Mouse (Mus musculus) skeletal muscle tissue, adult 2 months (tissue): ENCODE data around the gene Wars.

Experiments
- DNase-seq: peaks from one replicate; pipeline ENCODE4 v3.0.0-alpha.2; 2012; ENCODE audit warnings: low read depth, low spot score

The Wars gene

DNA sequence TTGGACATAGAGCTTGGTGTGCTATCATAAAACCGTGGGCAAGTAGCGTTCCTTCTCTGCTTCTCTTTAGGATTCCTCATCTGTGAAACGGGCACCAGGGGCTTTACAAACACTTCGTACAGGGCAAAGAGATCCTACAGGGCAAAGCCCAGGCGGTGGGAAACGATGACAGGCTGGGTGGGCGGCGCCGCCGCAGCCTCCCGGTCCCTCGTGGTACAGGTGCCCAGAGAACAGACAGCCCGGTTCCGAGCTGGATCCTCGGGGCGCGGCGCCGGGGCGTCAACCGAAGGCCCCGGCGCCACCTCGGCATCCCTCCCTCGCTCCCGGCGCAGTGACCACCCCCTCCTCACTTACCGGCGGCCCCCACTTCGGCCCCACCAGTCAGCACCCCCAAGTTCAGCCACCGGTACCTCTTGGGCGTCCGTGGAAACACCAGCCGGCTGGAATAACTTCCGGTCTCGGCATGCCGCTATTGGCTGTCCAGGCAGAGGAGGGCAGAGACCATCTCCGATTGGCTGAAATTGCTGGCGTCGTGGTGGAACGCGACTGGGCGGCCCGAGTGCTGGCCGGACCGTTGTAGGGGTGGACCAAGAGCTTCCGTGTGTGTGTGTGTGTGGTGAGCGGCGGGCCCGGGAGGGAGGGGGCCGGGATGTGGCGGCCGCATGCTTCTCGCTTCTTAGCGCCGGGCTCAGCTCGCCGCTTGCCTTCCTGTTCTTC, at the start of gene Wars:
Gene Wars, minus strand, starts transcription at position 460 of the 717 bp plus-strand sequence.
- DNase-seq, result peak; percentile 95

DNA sequence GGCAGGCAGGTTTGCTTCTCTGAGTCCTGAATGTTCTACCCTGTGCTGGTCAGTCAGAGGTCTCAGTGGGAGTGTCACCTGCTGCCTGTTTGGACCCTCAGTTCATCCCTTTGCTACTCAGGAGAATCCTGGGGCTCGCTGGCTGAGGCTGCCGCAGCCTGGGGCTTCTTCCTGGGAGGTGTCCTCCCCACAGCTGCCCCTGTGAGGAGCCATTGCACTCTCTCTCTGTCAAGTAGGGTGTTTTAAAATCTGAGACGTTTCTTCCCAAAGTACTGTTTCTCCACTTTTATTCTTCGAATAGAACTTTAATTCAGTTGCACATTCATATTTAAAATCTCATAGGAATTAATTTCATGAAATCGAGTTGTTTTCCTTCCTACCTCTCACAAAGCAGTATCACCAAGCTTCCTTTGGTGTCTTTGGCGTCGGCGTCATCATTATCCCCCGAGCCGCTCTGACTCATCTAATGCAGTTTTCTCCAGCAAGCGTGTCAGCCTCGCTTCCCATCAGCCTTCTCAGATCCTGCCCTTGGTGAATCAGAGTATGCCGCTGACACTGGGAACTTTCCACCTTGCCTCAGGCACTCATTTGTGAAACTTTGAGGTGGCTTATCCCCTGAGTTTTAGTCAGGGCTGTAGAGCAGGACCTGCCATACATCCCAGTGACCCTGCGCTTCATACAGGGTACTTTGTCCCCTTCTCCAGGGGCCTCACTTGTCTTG, 48.4 kb upstream of the Wars start:
- DNase-seq, result no peak

DNA sequence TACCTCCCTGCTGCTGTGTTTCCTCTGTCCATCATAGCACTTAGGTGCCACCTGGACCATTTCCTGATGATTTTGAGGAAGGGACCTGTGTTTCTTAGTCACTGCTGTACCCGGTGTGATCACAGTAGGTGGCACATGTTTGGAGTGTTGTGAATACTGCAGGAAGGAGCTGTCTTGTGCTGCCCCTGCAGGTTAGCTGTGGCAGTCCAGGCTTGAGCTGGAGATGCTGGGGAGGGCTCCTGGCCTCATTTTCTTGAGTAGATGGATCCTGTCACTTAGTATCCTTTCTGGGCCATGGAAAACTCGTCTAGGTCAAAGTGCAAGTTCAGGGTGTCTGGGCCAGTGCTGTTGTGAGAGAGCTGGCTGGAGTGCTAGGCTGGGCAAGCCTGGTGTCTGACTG, 47.3 kb upstream of the Wars start:
- DNase-seq, result no peak

DNA sequence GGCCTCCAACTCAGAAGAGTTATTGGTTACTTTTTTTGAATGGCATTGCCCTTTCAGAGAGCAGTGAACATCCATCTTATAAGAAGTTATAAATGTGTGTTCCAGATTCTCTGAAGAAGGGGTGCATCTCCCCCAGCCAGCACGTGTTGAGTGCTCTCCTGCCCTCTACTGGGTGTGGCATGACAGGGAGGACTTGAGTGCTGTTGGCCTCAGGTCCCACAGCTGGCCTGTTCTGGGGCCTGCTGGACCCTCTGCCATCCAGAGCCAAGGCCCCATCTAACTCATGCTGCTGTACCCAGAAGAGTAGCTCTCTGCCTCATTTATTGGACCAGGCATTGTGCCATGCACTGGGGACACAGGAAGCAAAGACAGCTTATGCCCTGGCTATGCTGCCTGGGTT, 46.3 kb upstream of the Wars start:
- no peak for DNase-seq

DNA sequence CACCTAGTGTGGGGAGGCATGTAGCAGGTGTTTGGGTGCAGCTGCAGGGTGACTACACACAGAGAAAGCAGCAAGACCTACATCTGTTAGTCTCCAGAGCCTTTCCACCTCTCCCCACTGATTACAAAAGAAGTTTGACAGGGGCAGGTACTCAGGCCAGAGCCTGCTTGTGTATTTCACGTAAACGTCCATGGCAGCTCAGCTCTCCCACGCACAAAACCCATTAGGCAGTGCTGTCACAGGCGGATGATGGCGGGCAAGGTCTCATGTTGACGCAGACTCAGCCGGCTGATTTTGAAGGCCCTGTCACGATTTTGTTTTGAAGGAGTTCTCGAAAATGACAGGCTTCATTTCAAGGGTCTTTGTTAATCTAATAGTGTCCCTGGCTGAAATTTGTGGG, 45.3 kb upstream of the Wars start:
- no peak for DNase-seq

DNA sequence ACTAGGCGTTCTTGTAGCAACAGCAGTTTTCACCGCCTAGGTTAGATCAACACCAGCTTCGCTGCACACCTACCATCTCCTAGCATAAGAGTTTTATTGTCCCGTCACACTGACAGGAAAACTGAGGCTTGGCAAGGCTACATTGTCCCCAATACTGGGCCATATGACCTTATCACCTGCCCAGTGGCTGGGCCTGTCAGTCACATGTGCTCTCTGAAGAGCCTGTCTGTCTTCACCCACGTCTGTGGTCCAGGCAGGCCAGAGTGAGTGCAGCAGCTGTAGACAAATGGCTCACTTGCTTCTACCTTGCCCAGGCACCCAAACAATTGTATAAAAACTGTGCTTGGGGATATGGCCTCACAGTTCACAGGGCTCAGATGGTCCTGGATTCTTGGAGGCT, 44.9 kb upstream of the Wars start:
- no peak for DNase-seq

DNA sequence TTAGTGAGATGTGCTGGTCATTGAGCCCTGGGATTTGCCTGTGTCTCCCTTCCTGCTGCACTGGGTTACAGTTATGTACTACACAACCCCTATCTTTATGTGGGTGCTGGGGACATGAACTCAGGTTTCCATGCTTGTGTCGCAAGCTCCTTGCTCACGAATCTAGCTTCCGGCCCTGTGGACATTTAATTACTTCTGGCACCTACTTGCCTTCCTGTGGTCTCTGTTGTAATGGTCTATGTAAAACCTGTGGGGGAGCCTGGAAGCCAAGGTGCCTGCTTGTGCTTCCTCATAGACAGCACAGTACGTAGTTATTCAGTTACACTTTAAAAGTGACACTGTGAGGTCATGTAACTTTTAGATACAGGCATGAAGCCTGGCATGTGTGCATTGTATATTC, 43.5 kb upstream of the Wars start:
- no peak for DNase-seq

DNA sequence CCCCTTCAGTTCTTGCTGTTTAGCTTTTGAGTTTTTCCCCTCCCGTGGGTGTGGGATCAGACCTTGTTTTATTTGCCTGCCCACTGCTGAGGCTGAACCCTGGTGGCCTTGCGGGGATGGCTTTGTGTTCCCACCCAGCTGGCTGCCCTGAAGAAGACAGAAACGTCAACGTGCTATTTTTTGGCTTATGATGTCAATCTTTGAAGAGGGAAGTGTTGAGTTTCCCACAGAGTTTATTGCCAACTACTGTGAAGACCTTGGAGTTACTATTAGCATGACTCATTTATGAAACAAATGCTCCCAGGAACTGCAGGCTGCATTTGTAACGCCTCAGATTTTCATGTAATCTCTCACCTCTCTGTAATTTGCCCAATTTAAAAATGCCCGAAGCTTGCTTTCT, 42.9 kb upstream of the Wars start:
- DNase-seq, result peak; percentile 69

DNA sequence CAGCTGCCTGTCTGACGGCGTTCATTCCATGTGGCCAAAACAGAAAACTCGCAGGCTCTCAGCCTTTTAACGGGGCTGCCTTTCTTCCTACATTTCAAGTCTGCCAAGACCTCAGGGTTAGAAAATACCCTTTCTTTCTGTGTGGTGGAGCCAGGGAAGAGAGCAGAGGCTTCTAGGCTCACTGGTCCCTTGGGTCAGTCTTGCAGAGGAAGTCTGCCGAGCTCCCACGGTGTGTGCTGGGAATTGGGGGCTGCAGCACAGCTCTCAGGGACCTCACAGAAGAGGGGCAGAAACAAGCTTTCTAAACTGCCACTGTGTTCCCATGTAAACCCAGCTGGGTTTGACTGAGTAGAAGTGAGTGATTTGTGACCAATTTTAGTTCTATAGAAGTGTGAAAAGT, 40.3 kb upstream of the Wars start:
- no peak for DNase-seq

DNA sequence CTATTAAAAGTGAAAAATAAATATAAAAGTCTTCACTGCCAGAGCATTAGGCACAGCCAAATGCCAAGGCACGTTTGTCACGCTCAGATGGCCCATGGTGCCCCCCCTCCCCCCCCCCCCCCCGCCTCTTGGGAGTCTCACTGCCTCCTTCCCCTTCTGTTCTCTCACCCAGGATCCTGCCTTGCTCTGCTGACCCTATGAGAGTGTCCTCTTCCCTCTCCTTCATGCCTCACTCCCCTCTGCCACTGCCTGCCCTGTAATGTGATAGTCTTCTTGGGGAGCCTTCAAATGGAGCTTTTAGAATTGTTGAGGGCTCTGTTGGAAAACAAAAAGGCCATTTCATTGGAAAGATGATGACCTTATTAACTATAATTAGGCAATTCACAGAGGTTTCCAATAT, 38.1 kb upstream of the Wars start:
- no peak for DNase-seq

DNA sequence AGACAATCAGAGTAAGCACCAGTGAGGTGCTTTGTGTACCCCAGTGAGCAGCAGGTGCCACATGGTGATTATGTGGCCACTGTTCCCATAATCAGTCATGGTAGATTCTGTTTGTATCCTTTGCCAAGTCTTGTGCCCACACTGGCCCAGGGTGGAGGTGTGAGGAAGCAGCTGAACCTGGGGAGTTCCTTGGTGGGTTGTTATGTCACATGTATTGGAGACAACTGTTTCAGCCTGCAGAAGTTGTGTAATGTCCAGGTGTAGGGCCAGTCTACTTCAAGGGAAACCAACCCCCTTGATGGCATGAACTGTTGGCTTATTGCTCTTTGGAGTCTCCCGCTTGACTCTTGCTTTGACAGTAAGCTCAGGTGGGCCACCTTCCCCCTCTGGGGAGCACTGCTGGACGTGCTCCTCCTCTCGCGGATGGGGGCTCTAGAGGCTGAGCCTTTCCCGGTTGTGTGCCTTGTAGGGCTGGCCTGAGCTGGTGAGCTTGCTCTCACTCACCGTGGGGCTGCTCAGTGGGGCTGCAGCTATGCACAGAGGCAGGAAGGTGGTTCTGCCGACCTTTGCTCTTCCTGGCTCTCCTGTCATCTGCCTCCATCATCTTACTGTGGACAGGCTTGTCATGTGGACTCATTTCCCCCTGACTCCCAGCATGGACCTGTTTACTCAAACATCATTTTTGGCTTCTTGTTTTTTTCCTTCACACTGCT, 37.5 kb upstream of the Wars start:
- no peak for DNase-seq

DNA sequence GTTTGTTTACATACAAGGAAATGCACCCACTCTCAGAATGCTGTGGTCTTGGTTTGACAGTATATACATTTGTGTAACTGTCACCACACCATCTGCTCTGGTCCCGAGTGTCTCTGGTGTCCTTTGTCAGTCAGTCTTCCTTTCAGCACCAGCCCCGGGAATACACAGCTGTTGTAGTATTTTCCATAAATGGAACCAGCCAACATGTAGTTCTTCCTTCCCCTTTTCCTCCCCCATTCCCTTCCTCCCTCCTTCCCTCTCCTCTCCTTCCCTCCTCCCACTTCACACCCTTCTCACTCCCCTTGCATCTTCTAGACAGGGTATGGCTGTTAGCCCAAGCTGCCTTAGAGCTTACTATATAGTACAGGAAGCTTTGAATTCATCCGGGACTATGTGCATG, 35.5 kb upstream of the Wars start:
- DNase-seq, result no peak

DNA sequence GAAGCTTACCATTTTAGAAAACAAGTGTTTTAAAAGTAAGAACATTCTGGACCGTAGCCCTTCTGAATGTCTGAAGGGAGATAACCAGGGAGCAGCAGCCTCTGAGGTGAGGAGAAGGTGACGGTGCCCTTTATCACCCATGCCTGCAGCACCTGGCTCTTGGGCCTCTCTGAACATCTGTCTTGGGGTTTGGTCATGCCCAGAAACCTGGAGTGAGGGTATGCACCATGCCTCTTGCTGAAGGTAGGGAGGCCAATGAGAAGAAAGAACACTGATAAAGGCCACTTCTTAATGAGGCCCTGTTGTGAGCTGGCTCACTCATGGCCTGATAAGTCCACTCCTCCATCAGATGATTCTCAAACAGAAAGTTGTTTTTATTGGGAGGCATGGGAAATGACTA, 34.3 kb upstream of the Wars start:
- DNase-seq, result no peak

DNA sequence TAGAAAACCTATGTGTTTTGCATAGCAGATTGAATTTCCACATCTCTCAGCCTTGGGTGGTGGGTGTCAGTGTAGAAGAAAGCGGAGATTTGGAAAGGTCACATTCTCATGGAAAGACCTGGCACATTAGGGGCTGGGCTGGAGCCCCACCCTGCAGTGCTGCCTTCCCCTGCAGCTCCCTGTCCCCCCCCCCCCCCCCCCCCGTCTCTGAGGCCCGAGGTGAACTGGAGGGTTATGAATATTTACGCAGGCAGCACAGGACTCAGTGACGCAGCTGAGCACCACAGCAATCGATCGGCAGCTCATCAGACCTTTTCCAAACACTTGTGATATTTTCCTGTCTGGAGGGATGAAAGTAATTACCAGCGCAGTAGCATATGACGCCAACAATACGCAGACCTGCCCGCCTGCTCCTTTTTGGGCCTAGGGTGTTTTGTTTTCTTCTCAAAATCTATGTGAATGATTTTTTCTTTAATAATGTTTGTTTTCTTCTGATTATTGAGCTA, 32.7 kb upstream of the Wars start:
- no peak for DNase-seq

DNA sequence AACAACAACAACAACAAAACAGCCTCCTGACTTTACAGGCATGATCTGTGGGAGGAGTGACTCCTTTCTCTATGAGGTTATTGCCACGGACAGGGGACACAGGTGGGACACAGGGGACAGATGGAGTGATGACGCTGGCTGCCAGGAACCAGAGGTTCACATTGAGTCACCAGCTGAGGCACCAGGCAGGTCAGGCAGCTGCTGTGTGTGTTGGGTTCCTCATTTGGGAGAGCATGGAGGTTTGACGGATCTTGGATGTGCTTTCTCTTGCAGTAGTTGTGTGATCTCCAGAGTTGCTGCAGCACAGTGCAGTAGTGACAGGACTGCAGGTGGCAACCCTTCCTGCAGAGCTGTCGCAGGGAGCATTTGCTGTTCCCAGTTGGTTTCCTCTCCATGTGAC, 24.8 kb upstream of the Wars start:
- no peak for DNase-seq

DNA sequence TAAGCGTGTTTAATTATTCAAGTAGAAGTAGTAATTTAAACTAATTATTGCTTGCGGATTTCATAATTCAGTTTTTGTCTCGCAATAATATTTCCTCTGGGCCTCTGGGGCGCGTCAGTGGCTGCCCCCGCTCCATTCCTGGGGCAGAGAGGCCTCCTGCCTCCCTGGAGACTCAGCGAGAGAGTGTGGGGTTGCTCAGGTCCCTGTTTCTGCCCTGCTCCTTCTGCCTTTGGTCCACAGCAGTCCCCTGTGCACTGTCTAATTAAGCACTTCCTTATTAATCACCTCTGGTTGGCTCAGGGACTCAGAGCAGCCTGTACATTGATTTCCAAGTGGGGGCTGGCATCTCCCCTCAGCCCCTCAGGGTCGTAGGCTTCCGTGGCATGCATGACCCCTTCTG, 23.5 kb upstream of the Wars start:
- DNase-seq, result no peak

DNA sequence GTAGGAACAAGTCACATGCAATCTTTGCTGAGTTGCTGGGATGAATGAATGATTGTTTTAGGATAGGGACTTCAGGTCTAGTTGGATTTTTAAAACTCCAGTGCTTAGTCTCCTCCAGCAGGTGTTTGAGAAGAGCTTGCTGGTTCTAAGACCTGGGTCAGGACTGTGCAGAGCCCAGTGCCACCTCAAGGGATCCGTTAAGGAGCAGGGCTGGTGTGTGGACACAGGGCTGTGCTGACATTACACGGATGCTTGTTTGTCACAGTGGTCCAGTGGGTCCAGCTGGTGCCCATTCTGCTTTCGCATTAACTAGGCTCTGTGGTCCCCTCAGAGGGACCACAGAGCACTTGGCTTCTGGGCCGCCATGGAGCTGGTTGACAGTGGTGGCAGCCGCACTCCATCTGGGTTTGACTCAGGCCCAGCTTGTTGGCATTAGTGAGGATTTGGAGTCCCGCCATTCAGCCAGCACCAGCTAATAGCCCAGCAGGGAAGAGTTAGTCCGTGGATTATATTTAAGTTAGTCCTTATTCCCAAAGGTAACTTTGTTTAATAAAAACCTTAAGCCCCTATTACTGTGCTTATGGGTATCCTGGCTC, 22.6 kb upstream of the Wars start:
- no peak for DNase-seq

DNA sequence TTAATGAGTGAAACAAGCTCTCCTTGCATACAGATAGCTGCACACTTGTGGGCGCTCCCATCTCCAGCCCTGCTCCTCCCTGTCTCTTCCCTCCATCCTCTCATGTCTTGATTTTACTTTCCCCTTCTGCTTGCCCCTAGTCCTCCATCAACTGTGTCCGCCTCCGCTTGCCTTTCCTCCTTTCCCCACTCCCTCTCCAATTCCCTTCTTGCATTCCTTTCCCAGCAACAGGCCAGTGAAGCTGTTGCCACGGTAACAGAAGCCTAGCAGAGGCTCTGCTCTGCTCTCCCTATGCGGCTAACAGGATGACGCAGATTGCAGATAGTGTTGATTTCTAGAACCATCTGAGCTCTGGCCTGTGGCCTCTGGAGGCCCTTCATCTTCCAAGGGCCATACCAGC, 21.9 kb upstream of the Wars start:
- DNase-seq, result no peak

DNA sequence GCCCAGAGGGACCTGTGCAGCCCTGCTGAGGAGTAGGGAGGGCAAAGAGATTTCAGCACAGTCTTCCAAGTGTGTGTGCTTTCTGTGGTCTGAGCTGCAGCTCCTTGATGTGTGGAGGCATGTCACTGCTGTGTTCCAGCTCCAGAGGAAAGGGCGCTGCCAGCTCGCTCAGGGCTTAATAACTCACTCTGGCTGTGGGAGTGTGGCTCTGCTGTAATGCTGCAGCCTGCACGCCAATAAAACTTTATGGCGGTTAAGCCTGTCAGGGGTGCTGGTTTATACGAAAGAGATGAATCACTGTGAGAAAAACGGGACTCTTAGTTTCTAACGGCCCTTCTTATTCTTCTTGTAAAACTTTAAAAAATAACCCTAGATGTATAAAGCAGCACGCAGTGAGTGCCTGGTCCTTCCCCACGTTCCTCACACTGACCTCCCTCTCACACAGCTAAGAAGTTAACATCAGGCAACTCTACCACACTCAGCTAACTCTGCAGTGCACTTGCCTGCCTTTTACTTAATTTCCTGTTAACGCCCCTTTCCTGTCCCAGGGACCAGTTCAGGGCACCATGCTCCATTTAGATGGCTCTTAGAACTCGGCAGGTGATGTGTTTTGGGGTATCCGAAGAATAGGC, 20.9 kb upstream of the Wars start:
- DNase-seq, result no peak

DNA sequence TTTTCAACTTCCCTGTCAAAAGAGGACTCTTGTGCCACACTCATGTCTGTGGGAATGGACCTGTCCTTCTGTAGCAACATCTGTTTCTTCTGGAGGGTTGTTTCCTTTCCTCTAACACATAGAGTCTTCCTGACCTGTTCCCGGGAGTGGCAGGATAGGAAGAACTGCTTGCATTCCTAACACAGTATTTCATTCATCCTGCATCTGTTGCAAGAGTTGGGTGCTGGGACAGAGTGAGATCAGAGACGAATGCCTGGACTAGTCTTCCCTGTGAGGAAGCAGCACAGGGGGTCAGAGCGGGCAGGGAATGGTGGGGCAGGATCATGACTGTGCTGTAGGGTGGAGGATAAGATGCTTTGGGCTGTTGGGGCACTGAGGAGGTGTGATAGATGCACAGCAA, 20.2 kb upstream of the Wars start:
- no peak for DNase-seq

DNA sequence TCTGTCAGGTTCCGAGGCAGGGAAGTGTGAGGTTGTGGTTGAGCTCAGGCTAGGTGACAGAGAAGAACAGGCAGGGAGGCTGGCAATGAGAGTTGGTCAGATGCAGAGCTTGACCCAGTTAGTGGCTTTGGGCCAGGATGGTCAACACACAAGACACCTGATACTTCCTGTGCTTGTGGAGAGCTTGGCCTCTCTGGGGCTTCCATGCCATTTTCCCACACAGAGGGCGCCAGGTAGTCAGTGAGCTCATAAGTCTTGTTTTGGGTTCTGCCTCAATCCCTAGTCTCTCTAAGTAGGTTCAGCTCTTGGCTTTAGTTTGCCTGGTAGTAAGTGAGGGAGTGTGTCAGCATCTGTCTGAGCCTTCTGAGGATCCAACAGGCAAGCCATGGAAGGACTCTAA, 18.5 kb upstream of the Wars start:
- no peak for DNase-seq
